Mouse (Mus musculus): ENCODE measurements around the gene Plekhg1. TPM values are rescaled to one million over a fixed set of nuclear protein-coding genes. Genes with fewer than 3 reads are reported as not detected.

Gene Plekhg1
- polyA plus RNA-seq, 1 experiment from 2014 or later, result 0.05 TPM

- DNase-seq (ENCODE audit: low read depth, low spot score) (no peak), ATAC-seq (no peak)
- TF ChIP-seq CTCF (IDR thresholded peaks at IDR 0.05), result no peak
- ChIA-PET CTCF (no interaction called here), POLR2A (no interaction called here)
- peaks cover 8% of the 10 kb centered on the region for H3K27me3 ChIP-seq
- in situ Hi-C loops (cut with MboI; ENCODE audit: low pct_unique_long_range_greater_than_20kb), result no loop called here
Observed at GRCm38 (mm10) chr10:3936864-3937263, 196.7 kb downstream of the Plekhg1 start.

GRCm38 (mm10) chr10:3939895-3940595, 199.9 kb downstream of the Plekhg1 start:
- POLR2A ChIA-PET, result no interaction called here
- in situ Hi-C loops (cut with MboI; ENCODE audit: low pct_unique_long_range_greater_than_20kb), result loop anchor here (5.0 kb wide), 2 partner anchors 408 to 608 kb away; no protein-coding TSS in a partner anchor
- CTCF ChIA-PET, result interaction anchor here (1.3 to 1.4 kb wide), 2 partner anchors 9 to 15 kb away, joined by 3 read pairs; no protein-coding TSS in a partner anchor

DNA sequence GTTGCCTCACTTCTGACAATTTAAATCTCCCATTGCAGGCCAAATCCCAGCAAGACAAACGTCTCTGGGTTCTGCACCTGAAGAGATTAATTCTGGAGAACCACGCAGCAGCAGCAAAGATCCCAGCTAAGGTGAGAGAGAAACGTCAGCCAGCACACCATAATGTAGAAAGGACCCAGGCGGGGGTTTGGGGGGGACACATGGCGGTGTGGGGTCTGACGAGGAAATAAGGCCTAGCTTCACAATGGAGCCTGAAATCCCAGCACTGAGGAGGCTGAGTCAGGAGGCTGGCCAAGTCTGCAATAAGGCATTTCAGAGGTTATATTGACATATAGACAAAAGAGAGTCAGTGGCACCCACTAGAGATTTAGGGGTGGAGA, 200.4 kb downstream of the Plekhg1 start:
- DNase-seq (ENCODE audit: low read depth, low spot score) (no peak), ATAC-seq (no peak)
- no peak for TF ChIP-seq CTCF (IDR thresholded peaks at IDR 0.05)
- CTCF ChIA-PET, result interaction anchor here (1.3 kb wide), 1 partner anchor 16 kb away, joined by 3 read pairs; no protein-coding TSS in a partner anchor
- in situ Hi-C loops (cut with MboI; ENCODE audit: low pct_unique_long_range_greater_than_20kb), result loop anchor here (5.0 kb wide), 2 partner anchors 408 to 608 kb away; no protein-coding TSS in a partner anchor
- POLR2A ChIA-PET, result no interaction called here
- H3K27me3 ChIP-seq, result peaks cover 12% of the 10 kb centered on the region

More at GRCm38 (mm10) chr10:3939895-3940595, 199.9 kb downstream of the Plekhg1 start:
- TF ChIP-seq CTCF (IDR thresholded peaks at IDR 0.05), result no peak
- DNase-seq (ENCODE audit: low read depth, low spot score), result no peak
- no peak for ATAC-seq
- H3K27me3 ChIP-seq, result peaks cover 8% of the 10 kb centered on the region

DNA sequence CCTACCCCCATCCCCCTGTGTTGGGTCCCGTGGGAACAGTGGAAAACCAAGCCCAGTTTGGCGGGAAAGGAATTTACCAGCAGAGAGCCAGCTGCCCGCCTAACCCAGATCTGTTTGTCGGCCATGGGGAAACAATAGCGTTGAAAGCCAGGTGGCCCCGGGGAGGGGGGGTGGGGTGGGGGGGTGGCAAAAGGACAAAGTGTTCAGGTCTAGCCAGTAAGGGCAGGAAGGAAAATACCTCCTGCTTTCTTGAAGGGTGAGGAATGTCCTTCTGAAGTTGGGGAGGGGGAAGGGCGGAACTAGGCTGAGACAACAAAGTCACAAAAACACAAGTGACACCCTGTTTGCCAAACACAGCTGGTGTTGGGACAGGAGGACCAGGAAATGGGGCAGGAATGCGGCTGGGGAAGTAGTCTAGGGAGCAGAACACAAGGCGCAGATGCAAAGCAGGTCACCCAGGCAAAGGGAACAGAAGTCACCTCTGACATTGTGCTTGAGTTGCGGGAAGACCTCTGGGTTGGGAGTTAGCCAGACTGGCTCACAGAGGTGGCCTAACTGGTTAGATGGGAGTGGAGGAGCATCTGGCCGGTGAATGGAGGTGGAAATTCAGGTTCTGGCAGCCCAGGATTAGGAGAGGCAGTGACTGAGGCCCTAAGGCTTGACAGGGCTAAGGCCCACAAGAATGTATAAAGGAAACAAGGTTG, 201.0 kb downstream of the Plekhg1 start:
- TF ChIP-seq CTCF (IDR thresholded peaks at IDR 0.05), result no peak
- ChIA-PET CTCF (interaction anchor here (1.3 kb wide), 1 partner anchor 17 kb away, joined by 3 read pairs; no protein-coding TSS in a partner anchor), POLR2A (no interaction called here)
- peaks cover 16% of the 10 kb centered on the region for H3K27me3 ChIP-seq
- in situ Hi-C loops (cut with MboI; ENCODE audit: low pct_unique_long_range_greater_than_20kb), result loop anchor here (5.0 kb wide), 2 partner anchors 409 to 609 kb away; no protein-coding TSS in a partner anchor
- ATAC-seq (no peak), DNase-seq (ENCODE audit: low read depth, low spot score) (no peak)

GRCm38 (mm10) chr10:3942289-3942688, 202.1 kb downstream of the Plekhg1 start:
- DNase-seq (ENCODE audit: low read depth, low spot score) (no peak), ATAC-seq (no peak)
- TF ChIP-seq CTCF (IDR thresholded peaks at IDR 0.05), result no peak
- H3K27me3 ChIP-seq, result peaks cover 13% of the 10 kb centered on the region
- ChIA-PET CTCF (no interaction called here), POLR2A (no interaction called here)
- in situ Hi-C loops (cut with MboI; ENCODE audit: low pct_unique_long_range_greater_than_20kb), result loop anchor here (5.0 kb wide), 2 partner anchors 410 to 610 kb away; no protein-coding TSS in a partner anchor

DNA sequence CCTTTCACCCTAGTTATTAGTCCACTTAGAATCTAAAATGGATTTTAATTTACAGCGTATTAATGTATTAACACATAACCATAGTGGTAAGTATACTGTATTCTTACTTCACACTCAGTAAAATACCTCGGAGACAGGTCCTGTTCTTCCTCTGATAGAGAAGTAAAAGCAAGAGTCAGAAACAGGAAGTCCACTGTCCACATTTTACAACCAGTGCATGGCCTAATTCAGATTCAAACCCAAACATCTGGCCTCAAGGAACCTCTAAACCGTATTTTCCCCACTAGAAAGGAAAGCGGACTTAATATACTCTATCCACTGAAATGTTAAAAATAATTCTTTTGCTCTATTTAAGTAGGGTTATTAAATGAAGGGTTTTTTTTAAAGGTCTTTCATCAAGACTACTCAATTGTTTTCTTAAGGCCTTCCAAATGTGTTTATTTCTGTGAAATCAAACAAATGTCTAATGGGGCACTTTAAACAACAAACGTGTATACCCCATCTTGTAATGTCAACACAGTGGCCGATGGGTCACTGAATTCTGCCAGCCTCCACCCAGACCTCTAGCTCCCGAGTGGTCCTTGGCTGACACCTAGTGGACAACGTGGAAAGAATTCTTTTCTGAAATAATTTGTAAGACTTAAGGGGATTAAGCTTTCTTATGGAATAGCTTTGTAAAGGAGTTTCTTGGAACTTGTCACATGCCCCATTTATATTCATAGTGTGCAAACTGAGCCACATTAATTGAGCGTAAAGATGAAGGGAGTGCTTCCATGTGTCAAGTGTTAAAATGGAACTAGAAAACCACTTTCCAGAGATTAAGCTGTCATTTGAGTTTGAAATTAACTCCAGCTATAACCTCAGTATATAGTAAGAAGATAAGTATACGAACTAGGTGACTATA, 203.6 kb downstream of the Plekhg1 start:
- CTCF ChIA-PET, result interaction anchor here (0.6 to 2.0 kb wide), 8 partner anchors 10 to 611 kb away, joined by 3 to 17 read pairs (median 4); partner anchors contain the start of gene Iyd
- POLR2A ChIA-PET, result no interaction called here
- ATAC-seq (peak; percentile 51), DNase-seq (ENCODE audit: low read depth, low spot score) (peak; percentile 9)
- peaks cover 13% of the 10 kb centered on the region for H3K27me3 ChIP-seq
- TF ChIP-seq CTCF (IDR thresholded peaks at IDR 0.05), result peak; percentile 91
- in situ Hi-C loops (cut with MboI; ENCODE audit: low pct_unique_long_range_greater_than_20kb), result loop anchor here (5.0 kb wide), 2 partner anchors 411 to 611 kb away; no protein-coding TSS in a partner anchor

GRCm38 (mm10) chr10:3946871-3947270, 206.7 kb downstream of the Plekhg1 start:
- TF ChIP-seq CTCF (IDR thresholded peaks at IDR 0.05), result no peak
- H3K27me3 ChIP-seq, result peaks cover 14% of the 10 kb centered on the region

DNA sequence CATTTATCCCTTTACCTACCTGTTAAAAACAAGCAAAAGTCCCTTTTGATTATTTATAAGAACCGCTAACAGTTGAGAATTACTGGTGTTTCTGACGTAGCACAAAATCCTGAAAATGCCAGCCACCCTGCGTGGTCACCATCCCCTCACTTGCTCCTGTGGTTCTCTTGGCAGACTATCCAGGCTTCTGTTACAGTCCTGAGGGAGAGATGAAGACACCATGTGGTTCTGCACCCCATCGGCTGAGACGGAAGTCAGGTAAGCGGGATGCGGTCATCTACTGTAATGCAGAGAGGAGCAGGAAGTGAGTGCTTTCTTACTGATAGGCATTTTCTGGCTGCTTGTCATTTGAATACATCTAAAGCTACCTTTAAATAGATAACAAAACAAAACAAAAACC, 207.2 kb downstream of the Plekhg1 start:
- CTCF ChIA-PET, result interaction anchor here (1.4 kb wide), 1 partner anchor 18 kb away, joined by 3 read pairs; no protein-coding TSS in a partner anchor
- TF ChIP-seq CTCF (IDR thresholded peaks at IDR 0.05), result no peak
- in situ Hi-C loops (cut with MboI; ENCODE audit: low pct_unique_long_range_greater_than_20kb), result no loop called here
- peaks cover 18% of the 10 kb centered on the region for H3K27me3 ChIP-seq
- DNase-seq (ENCODE audit: low read depth, low spot score) (no peak), ATAC-seq (no peak)
- POLR2A ChIA-PET, result no interaction called here

More at GRCm38 (mm10) chr10:3946871-3947270, 206.7 kb downstream of the Plekhg1 start:
- POLR2A ChIA-PET, result no interaction called here
- CTCF ChIA-PET, result interaction anchor here (1.4 kb wide), 1 partner anchor 19 kb away, joined by 3 read pairs; no protein-coding TSS in a partner anchor
- in situ Hi-C loops (cut with MboI; ENCODE audit: low pct_unique_long_range_greater_than_20kb), result no loop called here
- ATAC-seq, result no peak
- no peak for DNase-seq (ENCODE audit: low read depth, low spot score)

- peaks cover 26% of the 10 kb centered on the region for H3K27me3 ChIP-seq
- CTCF ChIA-PET, result interaction anchor here (1.3 to 1.4 kb wide), 2 partner anchors 10 to 473 kb away, joined by 3 read pairs; no protein-coding TSS in a partner anchor
- in situ Hi-C loops (cut with MboI; ENCODE audit: low pct_unique_long_range_greater_than_20kb), result no loop called here
Observed at GRCm38 (mm10) chr10:3949306-3949705, 209.1 kb downstream of the Plekhg1 start.

DNA sequence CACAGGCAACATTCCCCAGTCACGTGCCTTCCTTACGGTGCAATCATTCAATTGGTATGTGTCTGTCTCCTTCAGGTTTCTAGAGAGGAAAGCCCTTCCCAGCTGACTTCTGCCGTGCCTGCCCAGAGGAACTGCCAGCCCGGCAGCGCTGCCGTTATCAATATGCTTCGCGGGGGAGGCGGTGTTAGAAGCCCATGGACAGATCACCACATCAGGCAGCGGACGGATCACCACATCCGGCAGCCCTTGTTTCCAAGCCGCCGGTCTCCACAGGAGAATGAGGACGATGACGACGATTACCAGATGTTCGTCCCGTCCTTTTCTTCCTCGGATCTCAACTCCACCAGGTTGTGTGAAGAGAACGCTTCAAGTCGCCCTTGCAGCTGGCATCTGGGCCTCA, 216.3 kb downstream of the Plekhg1 start:
- POLR2A ChIA-PET, result interaction anchor here (0.6 kb wide), 1 partner anchor 49 kb away, joined by 5 read pairs; no protein-coding TSS in a partner anchor
- DNase-seq (ENCODE audit: low read depth, low spot score), result no peak
- ATAC-seq, result no peak
- CTCF ChIA-PET, result no interaction called here
- H3K27me3 ChIP-seq, result peaks cover 27% of the 10 kb centered on the region
- in situ Hi-C loops (cut with MboI; ENCODE audit: low pct_unique_long_range_greater_than_20kb), result no loop called here
- TF ChIP-seq CTCF (IDR thresholded peaks at IDR 0.05), result no peak

More at GRCm38 (mm10) chr10:3949306-3949705, 209.1 kb downstream of the Plekhg1 start:
- DNase-seq (ENCODE audit: low read depth, low spot score) (no peak), ATAC-seq (no peak)
- no peak for TF ChIP-seq CTCF (IDR thresholded peaks at IDR 0.05)
- POLR2A ChIA-PET, result no interaction called here
